Mouse (Mus musculus): Measurements from ENCODE around the gene Gm17364.
"Not testable (repeated sequence)": the region's sequence is repeated elsewhere in the genome, so short reads cannot be mapped to it uniquely, and the experiment has no call there.

Gm17364 gene

GRCm38 (mm10) chr13:41273927-41274650, at the start of gene Gm17364:
Gene Gm17364, minus strand, starts transcription at chr13:41273977.
- DNase-seq: no peak

DNA sequence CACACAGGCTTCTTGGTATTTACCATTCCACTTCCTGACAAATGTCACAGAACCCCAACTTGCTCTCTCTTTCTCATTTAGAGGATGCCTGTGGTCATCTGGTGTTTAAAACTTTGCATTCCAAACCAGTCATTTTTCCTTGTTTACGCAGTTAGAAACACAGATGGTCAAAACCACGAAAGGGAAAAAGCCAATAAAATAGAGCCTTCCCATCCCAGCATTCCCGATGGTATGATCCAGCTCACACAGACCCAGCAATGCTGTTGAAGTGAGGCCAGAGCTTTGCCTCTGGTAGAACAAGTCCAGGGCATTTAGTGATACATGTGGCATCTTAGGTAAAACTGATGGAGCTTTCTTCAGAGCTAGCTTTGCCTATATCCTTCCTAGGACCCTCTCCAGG, 47.7 kb upstream of the Gm17364 start:
- DNase-seq: no peak

DNA sequence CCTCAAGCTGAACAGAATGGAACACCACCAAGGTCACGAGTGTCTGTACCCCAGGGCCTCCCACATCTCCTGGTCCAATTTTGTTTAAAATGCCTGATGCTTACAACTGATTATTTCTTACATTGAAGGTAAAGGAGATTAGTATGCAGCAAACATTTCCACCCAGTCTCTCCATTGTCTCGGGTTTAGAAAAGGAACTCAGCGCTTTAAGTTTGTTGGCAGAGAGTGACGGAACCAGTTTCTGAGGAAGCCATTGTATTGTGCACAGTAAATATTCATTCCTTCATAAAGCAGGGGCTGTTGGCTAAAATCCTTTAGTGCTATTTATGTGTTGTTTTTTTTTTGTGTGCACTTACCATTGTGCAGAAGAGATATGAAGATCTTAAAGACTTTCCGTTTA, 47.0 kb upstream of the Gm17364 start:
- DNase-seq: no peak

- peak; percentile 73 for DNase-seq
Observed at GRCm38 (mm10) chr13:41302716-41303115, 28.9 kb upstream of the Gm17364 start.

DNA sequence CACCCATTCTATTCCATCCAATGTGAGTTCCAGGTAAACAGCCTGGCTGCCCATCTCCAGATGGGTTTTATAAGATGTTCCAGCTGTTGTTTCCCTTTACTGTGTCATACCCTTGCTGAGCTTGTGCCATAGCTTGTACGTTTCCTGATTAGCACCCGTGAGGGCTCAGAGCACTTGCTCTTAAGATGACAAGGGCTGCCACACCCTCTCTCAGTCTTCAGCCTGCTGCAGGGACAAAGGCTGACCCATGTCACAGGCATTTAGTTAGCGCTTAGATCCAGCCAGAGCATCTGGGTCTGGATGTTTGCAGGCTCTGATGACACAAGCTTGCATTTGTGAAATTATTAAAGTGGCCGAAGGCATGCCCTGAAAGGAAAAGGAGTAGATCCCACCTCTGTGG, 26.3 kb upstream of the Gm17364 start:
- no peak for DNase-seq

DNA sequence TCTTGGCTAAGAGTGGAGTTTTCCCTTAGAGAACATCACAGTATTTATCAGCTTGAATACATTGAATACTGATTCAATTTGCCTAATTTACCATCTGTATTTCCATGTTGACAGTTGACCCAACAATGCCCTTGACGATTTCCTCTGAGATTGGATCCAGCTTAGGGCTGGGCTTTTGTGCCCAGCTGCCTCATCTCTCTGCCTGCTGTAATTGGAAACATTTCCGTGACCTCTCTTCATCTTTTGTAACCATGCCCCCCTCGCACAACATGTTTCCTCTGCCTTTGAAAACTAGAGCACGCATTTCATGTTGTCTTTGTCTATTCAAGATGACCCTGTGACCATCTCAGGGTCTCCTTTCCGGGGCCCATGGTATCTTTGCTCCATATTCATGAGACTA, 25.2 kb upstream of the Gm17364 start:
- no peak for DNase-seq

DNA sequence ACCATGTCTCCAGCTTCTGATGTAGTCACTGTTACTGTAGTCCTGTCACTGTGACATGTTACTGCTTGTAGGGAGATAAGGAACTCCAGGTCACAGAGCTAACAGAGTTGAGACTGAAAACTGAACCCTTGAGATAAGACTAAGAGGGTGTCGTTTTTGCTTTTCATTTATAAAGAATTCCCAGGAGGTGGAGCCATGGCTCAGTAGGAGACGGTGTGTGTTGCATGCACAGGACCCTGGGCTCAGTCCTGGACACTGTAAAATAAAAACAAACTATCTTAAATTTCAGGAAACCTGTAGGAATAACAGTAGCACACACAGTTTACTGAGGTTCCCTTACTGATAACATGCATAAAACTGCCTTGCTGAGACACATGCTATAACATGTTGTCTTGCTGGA, 24.8 kb upstream of the Gm17364 start:
- DNase-seq: no peak

GRCm38 (mm10) chr13:41296396-41296795, 22.6 kb upstream of the Gm17364 start:
- no peak for DNase-seq

- no peak for DNase-seq
Observed at GRCm38 (mm10) chr13:41295886-41296285, 22.1 kb upstream of the Gm17364 start.

DNA sequence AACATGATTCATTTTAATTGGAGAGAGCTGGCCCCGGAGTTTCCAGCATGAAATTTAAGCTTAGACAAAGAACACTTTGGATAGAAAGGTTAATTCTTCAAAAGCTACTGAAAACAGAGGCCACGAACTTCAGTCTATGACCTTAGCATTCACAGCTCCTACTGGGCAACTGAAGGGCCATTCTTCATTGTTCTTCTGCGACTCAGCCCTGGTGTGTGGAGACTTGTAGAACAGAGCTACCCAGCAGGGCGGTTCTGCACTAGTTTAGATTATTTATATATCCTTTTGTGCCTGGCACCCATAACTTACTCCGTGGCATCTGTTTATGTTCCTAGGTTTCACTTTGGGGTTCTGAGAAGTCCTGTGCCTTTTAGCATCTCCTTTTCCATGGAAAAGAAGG, 19.8 kb upstream of the Gm17364 start:
- no peak for DNase-seq

DNA sequence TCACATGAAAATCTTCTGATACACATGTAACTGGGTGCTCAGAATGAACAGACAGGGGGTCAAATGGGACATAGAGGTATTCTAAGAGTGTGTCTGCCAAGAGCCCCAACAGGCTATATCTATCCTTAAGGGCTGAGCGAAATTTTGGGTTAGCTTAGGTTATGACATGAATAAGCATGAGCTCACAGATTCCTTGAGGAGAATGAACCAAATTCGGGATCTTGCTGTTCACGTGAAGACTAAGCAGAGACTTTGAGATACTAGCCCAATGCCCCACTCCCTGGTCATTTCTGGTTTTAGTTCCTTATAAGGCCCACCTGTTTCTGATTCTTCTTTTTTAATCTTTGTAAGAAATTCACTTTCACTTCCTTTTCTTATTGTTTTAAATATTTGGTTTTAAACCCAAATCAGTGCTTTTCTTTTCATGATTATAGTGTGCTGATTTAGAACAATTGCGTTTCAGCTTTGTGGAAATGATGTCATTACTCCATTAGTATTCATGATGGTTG, 17.7 kb upstream of the Gm17364 start:
- no peak for DNase-seq

DNA sequence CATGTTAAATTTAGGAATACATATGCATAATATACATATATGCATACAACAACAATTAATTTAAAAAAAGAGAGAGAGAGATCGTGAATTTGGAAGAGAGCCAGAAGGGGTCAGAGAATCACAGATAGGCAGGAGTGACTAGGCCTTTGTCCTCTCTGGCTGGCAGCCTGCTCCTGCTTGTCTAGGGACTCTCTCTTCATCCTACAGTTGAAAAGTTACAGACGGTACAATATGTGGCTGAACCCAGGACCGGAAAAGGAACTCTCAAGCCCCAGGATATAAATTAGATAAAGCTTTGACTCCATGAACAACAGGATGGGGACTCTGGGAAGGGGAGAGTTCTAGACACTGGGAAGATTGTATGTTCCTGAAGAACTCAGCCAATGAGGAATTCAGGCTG, 12.5 kb upstream of the Gm17364 start:
- DNase-seq: no peak

GRCm38 (mm10) chr13:41285448-41285847, 11.7 kb upstream of the Gm17364 start:
- no peak for DNase-seq

GRCm38 (mm10) chr13:41283256-41283655, 9.5 kb upstream of the Gm17364 start:
- DNase-seq: peak; percentile 47

DNA sequence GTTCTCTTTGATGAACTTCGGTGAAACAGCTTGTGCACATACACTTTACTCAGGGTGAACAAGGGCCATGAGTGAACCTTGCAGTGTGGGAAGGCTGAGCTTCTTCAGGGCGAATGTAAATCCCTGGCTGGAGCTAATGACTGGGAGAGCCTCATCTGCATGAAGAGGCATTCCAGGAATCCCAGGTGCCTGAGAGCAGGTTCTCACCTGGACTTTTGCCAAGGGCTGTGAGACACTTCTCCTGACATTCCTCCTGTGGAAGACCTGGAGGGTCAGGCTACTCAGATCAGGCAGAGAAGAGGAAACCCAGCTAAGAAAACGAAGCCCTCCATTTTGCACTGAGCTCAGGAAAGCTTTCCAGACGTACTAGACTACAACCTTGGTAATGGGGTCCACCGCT, 6.9 kb upstream of the Gm17364 start:
- no peak for DNase-seq

DNA sequence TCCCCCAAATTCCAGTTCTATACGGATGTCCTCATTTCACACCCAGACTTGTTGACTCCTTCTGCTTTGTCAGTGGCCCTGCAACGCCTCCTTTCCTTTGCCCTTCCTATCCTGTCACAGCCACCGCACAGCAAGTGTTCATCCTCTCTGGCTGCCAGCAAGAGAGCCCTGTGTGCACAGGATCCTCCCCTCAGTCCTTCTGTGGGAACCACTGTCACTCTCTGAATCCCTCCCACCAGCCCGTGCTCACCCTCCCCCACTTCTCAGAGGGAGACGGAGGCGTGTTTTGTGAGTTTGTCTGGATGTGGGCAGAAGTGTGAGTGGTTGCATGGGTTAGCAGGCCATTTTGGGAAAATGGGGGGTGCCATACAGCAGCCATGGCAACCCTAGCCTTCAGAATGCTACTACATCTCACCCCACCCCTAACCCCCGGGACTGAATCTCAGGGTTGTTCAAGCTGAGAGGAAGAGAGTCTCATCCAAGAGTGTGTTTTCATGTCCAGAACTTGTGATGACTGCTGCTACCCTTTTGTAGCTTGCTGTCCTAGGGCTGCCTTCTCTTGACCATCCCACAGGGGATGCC, 5.9 kb downstream of the Gm17364 start:
- DNase-seq: peak; percentile 47

DNA sequence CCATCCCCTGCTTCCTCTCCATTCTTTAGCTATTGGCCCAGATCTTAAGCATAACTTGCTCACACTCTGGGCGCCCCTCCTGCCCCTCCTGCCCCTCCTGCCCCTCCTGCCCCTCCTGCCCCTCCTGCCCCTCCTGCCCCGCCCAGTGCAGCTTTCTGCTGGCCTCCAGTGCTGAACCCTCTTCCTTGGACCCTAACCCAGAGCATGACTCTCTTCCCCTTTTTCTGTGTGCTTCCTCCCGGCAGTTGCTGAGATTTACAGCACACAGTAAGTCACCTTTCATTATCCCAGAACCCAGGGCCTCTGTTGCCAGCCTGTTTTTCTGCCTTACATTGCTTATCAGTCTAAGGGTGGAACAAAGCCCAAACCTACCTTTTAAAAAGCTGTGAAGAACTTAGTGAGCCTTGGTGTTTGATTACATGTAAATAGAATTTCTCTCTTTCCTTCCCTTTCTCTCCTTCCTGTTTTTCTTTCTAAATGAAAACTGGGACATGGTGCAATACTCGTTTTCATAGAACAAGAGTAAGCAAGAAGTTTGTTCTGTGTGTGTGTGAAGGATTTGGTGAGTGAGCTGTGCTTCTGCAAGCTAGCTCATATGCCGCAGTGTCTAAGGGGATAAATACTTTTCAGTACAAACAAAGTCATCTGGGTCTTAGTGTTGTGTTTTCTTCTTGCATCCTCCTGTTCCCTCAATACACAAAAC, 10.3 kb downstream of the Gm17364 start:
- no peak for DNase-seq

- DNase-seq: not testable (repeated sequence)
Observed at GRCm38 (mm10) chr13:41261617-41262016, 12.2 kb downstream of the Gm17364 start.

DNA sequence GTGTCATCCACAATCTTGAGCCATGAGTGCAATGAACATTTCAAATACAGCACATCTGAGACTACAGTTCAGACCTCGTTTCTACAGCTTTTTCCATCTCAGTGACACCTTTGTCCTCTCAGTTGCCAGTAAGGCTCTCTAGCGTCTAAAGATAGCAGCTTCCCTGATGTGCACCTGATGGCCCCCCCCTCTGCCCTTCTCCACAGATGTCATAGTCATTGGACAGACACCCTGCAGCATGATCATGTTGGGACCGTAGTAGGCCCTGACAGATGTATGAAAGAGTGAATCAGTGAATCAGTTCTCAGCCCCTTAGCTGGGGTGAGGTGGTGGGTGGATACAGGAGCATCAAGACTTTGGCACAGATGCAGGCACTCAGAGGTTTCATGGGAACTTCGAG, 15.9 kb downstream of the Gm17364 start:
- DNase-seq: no peak

DNA sequence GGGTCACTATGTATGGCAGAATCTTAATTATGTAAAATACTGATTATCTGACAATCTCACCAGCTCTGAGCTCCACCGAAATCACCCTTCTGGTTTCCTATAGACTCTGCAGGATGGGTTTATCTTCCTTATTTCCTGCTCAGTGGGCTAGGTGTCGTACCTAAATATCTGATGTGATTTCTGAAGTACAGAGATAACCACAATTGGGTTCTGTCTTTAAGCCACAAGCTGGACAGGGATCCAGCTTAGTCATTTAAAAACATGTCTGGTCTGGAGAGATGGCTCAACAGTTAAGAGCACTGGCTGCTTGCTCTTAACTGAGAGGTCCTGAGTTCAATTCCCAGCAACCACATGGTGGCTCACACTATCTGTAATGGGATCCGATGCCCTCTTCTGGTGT, 16.8 kb downstream of the Gm17364 start:
- no peak for DNase-seq

DNA sequence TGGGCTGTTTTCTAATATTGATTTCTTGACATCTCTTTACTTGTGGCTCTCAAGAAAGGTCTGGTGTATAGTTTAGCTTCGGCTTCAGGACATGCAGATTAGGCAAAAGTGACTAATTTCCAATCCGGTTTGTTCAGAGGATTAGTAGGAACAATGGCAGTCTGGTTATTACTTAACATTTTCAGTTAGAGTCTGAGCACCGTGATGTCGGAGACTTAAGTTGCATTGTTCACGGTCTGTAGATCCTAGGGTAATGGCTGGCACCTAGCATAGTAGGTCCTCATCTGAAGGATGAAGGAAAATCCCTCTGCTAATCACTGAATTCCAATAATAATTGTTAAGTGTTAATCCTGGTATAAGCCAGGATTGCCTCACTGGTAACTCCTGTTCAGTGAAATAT, 17.7 kb downstream of the Gm17364 start:
- DNase-seq: no peak

DNA sequence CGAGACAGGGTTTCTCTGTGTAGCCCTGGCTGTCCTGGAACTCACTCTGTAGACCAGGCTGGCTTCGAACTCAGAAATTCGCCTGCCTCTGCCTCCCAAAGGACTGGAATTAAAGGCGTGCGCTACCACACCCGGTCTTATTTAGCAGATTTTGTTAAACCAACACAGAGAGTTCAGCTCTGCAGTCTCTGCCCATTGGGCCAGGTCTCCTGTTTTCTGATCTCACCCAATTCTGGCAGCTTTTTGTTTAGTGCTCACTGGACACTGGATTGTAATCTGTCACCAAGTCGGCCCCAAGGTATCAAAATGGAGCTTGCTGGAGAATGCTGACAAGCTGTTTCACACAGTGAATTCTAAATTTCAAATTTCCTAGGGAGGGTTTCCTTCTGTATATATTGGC, 21.0 kb downstream of the Gm17364 start:
- DNase-seq: no peak

DNA sequence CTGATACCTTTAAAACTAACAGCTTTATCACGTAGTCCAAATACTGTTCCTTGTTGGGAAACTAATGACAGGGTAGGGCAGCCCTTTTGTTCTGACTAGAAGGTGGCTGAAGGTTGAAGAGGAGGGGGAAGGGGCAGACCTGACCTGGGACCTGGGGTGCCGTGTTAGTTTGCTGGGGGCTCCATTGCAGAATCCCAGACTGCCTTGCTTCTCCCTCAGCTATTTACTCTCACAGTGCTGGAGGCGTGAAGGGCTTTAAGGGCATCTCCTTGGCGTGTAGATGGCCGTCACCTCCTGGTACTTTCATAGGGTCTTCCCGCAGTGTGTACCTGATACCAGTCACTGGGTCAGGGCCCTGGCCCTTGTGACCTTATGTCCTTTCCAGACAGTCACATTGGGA, 21.6 kb downstream of the Gm17364 start:
- DNase-seq: no peak

DNA sequence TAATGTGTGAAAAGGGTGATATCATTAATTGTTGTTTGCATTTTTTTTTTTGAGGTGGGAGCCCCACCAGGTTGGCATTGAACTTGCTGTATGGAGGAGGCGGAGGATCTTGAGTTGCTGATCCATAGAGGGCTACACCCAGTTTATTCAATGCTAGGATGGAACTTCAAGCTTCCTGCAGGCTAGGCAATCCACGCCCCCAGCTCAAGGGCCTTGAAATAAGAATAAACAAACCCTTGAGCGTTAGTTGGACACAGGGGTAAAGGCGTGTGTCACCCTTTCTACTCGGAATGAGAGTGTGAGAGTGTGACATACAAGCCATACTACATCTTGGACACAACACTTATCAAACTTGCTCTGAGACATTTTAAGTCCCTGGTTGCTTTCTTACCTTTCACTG, 22.1 kb downstream of the Gm17364 start:
- no peak for DNase-seq

Data from layer of hippocampus, adult 9-11 months (tissue).